Mouse (Mus musculus): ENCODE data around the gene Psma4.

Psma4 gene

DNA sequence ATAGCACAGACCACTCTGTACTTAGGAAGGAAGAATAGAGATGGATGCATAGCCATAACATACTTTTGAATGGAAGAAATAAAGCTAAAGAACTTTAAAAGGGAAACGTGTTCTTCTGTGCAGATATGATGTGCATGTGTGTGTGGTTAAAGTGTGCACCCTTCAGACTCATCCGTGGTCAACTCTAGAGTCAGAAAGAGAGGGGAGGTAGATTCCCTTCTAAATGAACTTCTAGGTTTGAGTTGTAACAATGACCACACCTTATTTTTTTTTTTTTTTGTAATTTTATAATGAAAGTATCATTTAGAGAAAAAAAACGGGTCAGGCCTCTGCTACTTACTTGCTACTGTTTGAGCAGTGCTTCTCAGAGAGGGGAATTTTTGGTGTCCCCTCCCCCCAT is 39.8 kb downstream of the Psma4 start:
- DNase-seq (ENCODE audit: low spot score), result no peak

GRCm38 (mm10) chr9:54994381-54994780 is 43.8 kb downstream of the Psma4 start:
- DNase-seq (ENCODE audit: low spot score), result no peak

- no peak for DNase-seq (ENCODE audit: low spot score)
Observed at GRCm38 (mm10) chr9:54995645-54996044, 45.1 kb downstream of the Psma4 start.

- no peak for DNase-seq (ENCODE audit: low spot score)
Observed at GRCm38 (mm10) chr9:55003609-55004008, 53.0 kb downstream of the Psma4 start.
